Mouse (Mus musculus) retina, postnatal 1 day (tissue): Measurements from ENCODE around the gene Psmd14.
A peak's percentile ranks its signal among the peaks of the same experiment; 100 is the strongest.

Source experiments
- DNase-seq: peaks from one replicate; pipeline ENCODE4 v3.0.0-alpha.2; 2012

Psmd14 gene

GRCm38 (mm10) chr2:61814548-61815473 lies 103.3 kb downstream of the Psmd14 start:
- DNase-seq: peak; percentile 81

GRCm38 (mm10) chr2:61815583-61816313 lies 104.3 kb downstream of the Psmd14 start:
- DNase-seq: peak; percentile 86

GRCm38 (mm10) chr2:61818197-61818596 lies 106.7 kb downstream of the Psmd14 start:
- DNase-seq: no peak

- DNase-seq: no peak
Measured at GRCm38 (mm10) chr2:61820203-61820602, 108.7 kb downstream of the Psmd14 start.

GRCm38 (mm10) chr2:61823426-61824140 lies 112.1 kb downstream of the Psmd14 start:
- no peak for DNase-seq

GRCm38 (mm10) chr2:61837243-61837806 lies 125.8 kb downstream of the Psmd14 start:
- DNase-seq: no peak
